Mouse (Mus musculus): ENCODE data around the gene Rpl21. TPM values are rescaled to one million over a fixed set of nuclear protein-coding genes. Genes with fewer than 3 reads are reported as not detected.

Gene Rpl21
- polyA plus RNA-seq, 1 experiment = 45.4 TPM

GRCm38 (mm10) chr5:146841301-146841700, 8.6 kb downstream of the Rpl21 start:
- H3K4me1 ChIP-seq (ENCODE audit: control insufficient read depth, insufficient read depth, low read length) = 0 out of 2 replicates have a peak, but pooled peaks cover 4% of the 10 kb centered on the region
- H3K4me3 ChIP-seq (ENCODE audit: insufficient read depth, low read length) = no peak overlapping the region
- no peak for TF ChIP-seq CTCF (IDR thresholded peaks at IDR 0.05; ENCODE audit: low read depth, low read length)
- no peak for TF ChIP-seq POLR2A (IDR thresholded peaks at IDR 0.05; ENCODE audit: borderline replicate concordance, low read depth, low read length)
- H3K27ac ChIP-seq (ENCODE audit: insufficient read depth, low read depth, low read length) = no peak overlapping the region

- Histone ChIP-seq H3K27ac (ENCODE audit: insufficient read depth, low read depth, low read length) (no peak overlapping the region), H3K4me1 (ENCODE audit: control insufficient read depth, insufficient read depth, low read length) (0 out of 2 replicates have a peak, but pooled peaks cover 4% of the 10 kb centered on the region), H3K4me3 (ENCODE audit: insufficient read depth, low read length) (no peak overlapping the region)
- TF ChIP-seq CTCF (IDR thresholded peaks at IDR 0.05; ENCODE audit: low read depth, low read length) = no peak
- TF ChIP-seq POLR2A (IDR thresholded peaks at IDR 0.05; ENCODE audit: borderline replicate concordance, low read depth, low read length) = no peak
Observed at GRCm38 (mm10) chr5:146841996-146842395, 9.3 kb downstream of the Rpl21 start.

GRCm38 (mm10) chr5:146844301-146844941, 11.7 kb downstream of the Rpl21 start:
- 0 out of 2 replicates have a peak, but pooled peaks cover 4% of the 10 kb centered on the region for H3K4me1 ChIP-seq (ENCODE audit: control insufficient read depth, insufficient read depth, low read length)
- TF ChIP-seq CTCF (IDR thresholded peaks at IDR 0.05; ENCODE audit: low read depth, low read length) (no peak), POLR2A (IDR thresholded peaks at IDR 0.05; ENCODE audit: borderline replicate concordance, low read depth, low read length) (no peak)
- H3K27ac ChIP-seq (ENCODE audit: insufficient read depth, low read depth, low read length) = no peak overlapping the region
- H3K4me3 ChIP-seq (ENCODE audit: insufficient read depth, low read length) = peak overlapping the region; percentile 61

- Histone ChIP-seq H3K4me1 (ENCODE audit: control insufficient read depth, insufficient read depth, low read length) (0 out of 2 replicates have a peak, but pooled peaks cover 4% of the 10 kb centered on the region), H3K4me3 (ENCODE audit: insufficient read depth, low read length) (peak within 1 kb of the TSS; percentile 61), H3K27ac (ENCODE audit: insufficient read depth, low read depth, low read length) (no peak within 1 kb of the TSS)
- TF ChIP-seq CTCF (IDR thresholded peaks at IDR 0.05; ENCODE audit: low read depth, low read length) = no peak
Observed at GRCm38 (mm10) chr5:146844945-146845365, 12.3 kb downstream of the Rpl21 start, which contains the start of gene Rasl11a. Rasl11a (plus strand) TSS chr5:146845071.

GRCm38 (mm10) chr5:146846489-146846888, 13.8 kb downstream of the Rpl21 start:
- Histone ChIP-seq H3K4me3 (ENCODE audit: insufficient read depth, low read length) (no peak overlapping the region), H3K27ac (ENCODE audit: insufficient read depth, low read depth, low read length) (no peak overlapping the region)

GRCm38 (mm10) chr5:146848936-146849582, 16.4 kb downstream of the Rpl21 start:
- 0 out of 2 replicates have a peak, but pooled peaks cover 4% of the 10 kb centered on the region for H3K4me1 ChIP-seq (ENCODE audit: control insufficient read depth, insufficient read depth, low read length)
- no peak overlapping the region for H3K27ac ChIP-seq (ENCODE audit: insufficient read depth, low read depth, low read length)
- H3K4me3 ChIP-seq (ENCODE audit: insufficient read depth, low read length) = no peak overlapping the region
- TF ChIP-seq POLR2A (IDR thresholded peaks at IDR 0.05; ENCODE audit: borderline replicate concordance, low read depth, low read length) (no peak), CTCF (IDR thresholded peaks at IDR 0.05; ENCODE audit: low read depth, low read length) (no peak)

More at GRCm38 (mm10) chr5:146846489-146846888, 13.8 kb downstream of the Rpl21 start:
- H3K4me1 ChIP-seq (ENCODE audit: control insufficient read depth, insufficient read depth, low read length) = 0 out of 2 replicates have a peak, but pooled peaks cover 4% of the 10 kb centered on the region
- TF ChIP-seq POLR2A (IDR thresholded peaks at IDR 0.05; ENCODE audit: borderline replicate concordance, low read depth, low read length) (no peak), CTCF (IDR thresholded peaks at IDR 0.05; ENCODE audit: low read depth, low read length) (no peak)

- Histone ChIP-seq H3K4me3 (ENCODE audit: insufficient read depth, low read length) (no peak overlapping the region), H3K27ac (ENCODE audit: insufficient read depth, low read depth, low read length) (no peak overlapping the region), H3K4me1 (ENCODE audit: control insufficient read depth, insufficient read depth, low read length) (no peaks in the 10 kb centered on the region)
- TF ChIP-seq POLR2A (IDR thresholded peaks at IDR 0.05; ENCODE audit: borderline replicate concordance, low read depth, low read length) (no peak), CTCF (IDR thresholded peaks at IDR 0.05; ENCODE audit: low read depth, low read length) (no peak)
Observed at GRCm38 (mm10) chr5:146856106-146856505, 23.4 kb downstream of the Rpl21 start.

GRCm38 (mm10) chr5:146857620-146858019, 24.9 kb downstream of the Rpl21 start:
- no peak for TF ChIP-seq CTCF (IDR thresholded peaks at IDR 0.05; ENCODE audit: low read depth, low read length)
- no peak for TF ChIP-seq POLR2A (IDR thresholded peaks at IDR 0.05; ENCODE audit: borderline replicate concordance, low read depth, low read length)
- no peaks in the 10 kb centered on the region for H3K4me1 ChIP-seq (ENCODE audit: control insufficient read depth, insufficient read depth, low read length)

GRCm38 (mm10) chr5:146858772-146859171, 26.1 kb downstream of the Rpl21 start:
- TF ChIP-seq POLR2A (IDR thresholded peaks at IDR 0.05; ENCODE audit: borderline replicate concordance, low read depth, low read length) (no peak), CTCF (IDR thresholded peaks at IDR 0.05; ENCODE audit: low read depth, low read length) (no peak)
- no peaks in the 10 kb centered on the region for H3K4me1 ChIP-seq (ENCODE audit: control insufficient read depth, insufficient read depth, low read length)
- no peak overlapping the region for H3K27ac ChIP-seq (ENCODE audit: insufficient read depth, low read depth, low read length)
- no peak overlapping the region for H3K4me3 ChIP-seq (ENCODE audit: insufficient read depth, low read length)

More at GRCm38 (mm10) chr5:146857620-146858019, 24.9 kb downstream of the Rpl21 start:
- Histone ChIP-seq H3K4me3 (ENCODE audit: insufficient read depth, low read length) (no peak overlapping the region), H3K27ac (ENCODE audit: insufficient read depth, low read depth, low read length) (no peak overlapping the region)

GRCm38 (mm10) chr5:146859246-146859645, 26.6 kb downstream of the Rpl21 start:
- H3K4me3 ChIP-seq (ENCODE audit: insufficient read depth, low read length) = no peak overlapping the region
- H3K27ac ChIP-seq (ENCODE audit: insufficient read depth, low read depth, low read length) = no peak overlapping the region
- H3K4me1 ChIP-seq (ENCODE audit: control insufficient read depth, insufficient read depth, low read length) = no peaks in the 10 kb centered on the region
- TF ChIP-seq POLR2A (IDR thresholded peaks at IDR 0.05; ENCODE audit: borderline replicate concordance, low read depth, low read length) (no peak), CTCF (IDR thresholded peaks at IDR 0.05; ENCODE audit: low read depth, low read length) (no peak)

Data from bone marrow macrophage, adult 2 months (primary cell).